In genomic region chrX:139877105-139877504, GRCm38 (mm10) we compare ENCODE assay signal across 23 mouse cellular contexts. TPM values are rescaled to one million over a fixed set of nuclear protein-coding genes. Genes with fewer than 3 reads are reported as not detected.
DNase-seq lines count a peak whose midpoint lies in the region; ATAC-seq lines count a peak whose summit lies in the region.
"Had no signal": no experiment of that assay in that cellular context is flagged by ENCODE, and none has a peak within 500 bp of the region (broad histone marks: within the 10 kb centered on the region; RNA-seq: fewer than 3 reads in every experiment).

No protein-coding gene starts in this region.

- no peak overlapping the region for H3K27ac ChIP-seq in liver, embryonic 11.5 days (ENCODE audit: low read depth, low read length)
- no peak overlapping the region for H3K27ac ChIP-seq in liver, embryonic 15.5 days (replicated peaks)
- H3K27ac ChIP-seq in midbrain, embryonic 14.5 days (replicated peaks; ENCODE audit: low read depth, low read length) = no peak overlapping the region
- H3K27ac ChIP-seq: embryonic facial prominence, embryonic 12.5 days; forebrain, embryonic 15.5 days; heart, embryonic 10.5 days; hindbrain, embryonic 10.5 days; hindbrain, embryonic 14.5 days had no signal

- H3K36me3 ChIP-seq in liver, embryonic 11.5 days (ENCODE audit: control insufficient read depth, insufficient read depth, low read length) = no peaks in the 10 kb centered on the region
- H3K36me3 ChIP-seq in liver, embryonic 15.5 days (replicated peaks) = no peaks in the 10 kb centered on the region
- no peaks in the 10 kb centered on the region for H3K36me3 ChIP-seq in midbrain, embryonic 14.5 days (ENCODE audit: control insufficient read depth, insufficient read depth, low read length)
- H3K36me3 ChIP-seq: embryonic facial prominence, embryonic 12.5 days; forebrain, embryonic 15.5 days; heart, embryonic 10.5 days; hindbrain, embryonic 10.5 days had no signal

- H3K9me3 ChIP-seq in liver, embryonic 11.5 days (ENCODE audit: control insufficient read depth, low read length) = no peaks in the 10 kb centered on the region
- no peaks in the 10 kb centered on the region for H3K9me3 ChIP-seq in liver, embryonic 15.5 days (replicated peaks)
- H3K9me3 ChIP-seq in midbrain, embryonic 14.5 days (ENCODE audit: control insufficient read depth, low read length) = no peaks in the 10 kb centered on the region
- H3K9me3 ChIP-seq: embryonic facial prominence, embryonic 12.5 days; forebrain, embryonic 15.5 days; heart, embryonic 10.5 days; hindbrain, embryonic 10.5 days had no signal

- H3K4me2 ChIP-seq in liver, embryonic 11.5 days = no peak overlapping the region
- no peak overlapping the region for H3K4me2 ChIP-seq in liver, embryonic 15.5 days
- H3K4me2 ChIP-seq in midbrain, embryonic 14.5 days (ENCODE audit: low read length) = no peak overlapping the region
- H3K4me2 ChIP-seq: embryonic facial prominence, embryonic 12.5 days; forebrain, embryonic 15.5 days; hindbrain, embryonic 14.5 days had no signal

- H3K4me1 ChIP-seq in liver, embryonic 11.5 days (replicated peaks; ENCODE audit: control insufficient read depth, insufficient read depth, low read length) = no peaks in the 10 kb centered on the region
- no peaks in the 10 kb centered on the region for H3K4me1 ChIP-seq in liver, embryonic 15.5 days (replicated peaks)
- no peaks in the 10 kb centered on the region for H3K4me1 ChIP-seq in midbrain, embryonic 14.5 days (ENCODE audit: control insufficient read depth, insufficient read depth, low read length)
- H3K4me1 ChIP-seq: embryonic facial prominence, embryonic 12.5 days; forebrain, embryonic 15.5 days; heart, embryonic 10.5 days; hindbrain, embryonic 10.5 days had no signal

- H3K9ac ChIP-seq in liver, embryonic 11.5 days (ENCODE audit: low read depth, low read length) = no peak overlapping the region
- no peak overlapping the region for H3K9ac ChIP-seq in liver, embryonic 15.5 days
- H3K9ac ChIP-seq in midbrain, embryonic 14.5 days (replicated peaks; ENCODE audit: low read length) = no peak overlapping the region
- H3K9ac ChIP-seq: embryonic facial prominence, embryonic 12.5 days; forebrain, embryonic 15.5 days; hindbrain, embryonic 14.5 days had no signal

- H3K4me3 ChIP-seq in liver, embryonic 11.5 days (ENCODE audit: low read depth, low read length) = no peak overlapping the region
- H3K4me3 ChIP-seq in liver, embryonic 15.5 days (replicated peaks) = no peak overlapping the region
- no peak overlapping the region for H3K4me3 ChIP-seq in midbrain, embryonic 14.5 days (replicated peaks; ENCODE audit: low read depth, low read length)
- H3K4me3 ChIP-seq: embryonic facial prominence, embryonic 12.5 days; forebrain, embryonic 15.5 days; heart, embryonic 10.5 days; hindbrain, embryonic 10.5 days had no signal

- DNase-seq in embryo, embryonic 11 days = peak; percentile 1
- DNase-seq in embryo, embryonic 9.5 days (ENCODE audit: extremely low spot score) = no peak
- no peak for DNase-seq in liver, embryonic 11.5 days (ENCODE audit: low spot score)
- no peak for DNase-seq in right cerebral cortex, postnatal 10 days (ENCODE audit: low spot score in 2 of 2)
- no peak for DNase-seq in midbrain, embryonic 14.5 days
- no peak for DNase-seq in urinary bladder, adult 2 months (ENCODE audit: low spot score)
- DNase-seq: adrenal gland, adult 2 months; adrenal gland, postnatal 25 days; cerebellum, adult 18-20 months; cerebellum, adult 9-11 months; cerebellum, postnatal 36 days; gastrocnemius, postnatal 10 days; heart, adult 18-20 months; heart, postnatal 10 days had no signal

- WGBS in liver, embryonic 11.5 days = 68% methylated on average over 7 of the region's 7 CpGs
- WGBS in liver, embryonic 15.5 days (ENCODE audit: insufficient replicate concordance) = 51% methylated on average over 7 of the region's 7 CpGs
- 84% methylated on average over 7 of the region's 7 CpGs for WGBS in midbrain, embryonic 14.5 days

- peaks cover 4% of the 10 kb centered on the region; the same call in 1 of the 2 replicates for H3K27me3 ChIP-seq in liver, embryonic 11.5 days (replicated peaks; ENCODE audit: control insufficient read depth, insufficient read depth, low read length)
- H3K27me3 ChIP-seq in liver, embryonic 15.5 days = no peaks in the 10 kb centered on the region; the same call in 1 of the 2 replicates
- no peaks in the 10 kb centered on the region for H3K27me3 ChIP-seq in midbrain, embryonic 14.5 days (ENCODE audit: control insufficient read depth, insufficient read depth, low read length)
- H3K27me3 ChIP-seq: CH12.LX; forebrain, embryonic 15.5 days had no signal

- 0 out of 2 replicates have a peak, but pooled peaks have one; percentile 34 for ATAC-seq in liver, embryonic 11.5 days (replicated peaks; ENCODE audit: low FRiP score)
- ATAC-seq in liver, embryonic 15.5 days (ENCODE audit: insufficient read depth) = peak; percentile 83
- no peak for ATAC-seq in midbrain, embryonic 14.5 days (ENCODE audit: low FRiP score, low TSS enrichment)
- ATAC-seq: activated CD4-positive, CD25-positive, alpha-beta regulatory T cell, adult 4 months; forebrain, embryonic 15.5 days; Patski had no signal

RNA-seq across cellular contexts. Expression of gene Morc4, which starts 5.6 kb away (rescaled TPM):
- 17.9 and 19.6 TPM in 2 replicates for polyA plus RNA-seq in liver, embryonic 11.5 days (2014; fragmentation: Nextera tagmentation; extraction: Ambion mirVana)
- 35.5 and 43.0 TPM in 2 replicates for polyA plus RNA-seq in liver, embryonic 15.5 days (2015; fragmentation: Nextera tagmentation; extraction: Ambion mirVana)
- polyA plus RNA-seq in midbrain, embryonic 14.5 days (2014; fragmentation: Nextera tagmentation; extraction: Ambion mirVana) = 3.2 and 4.2 TPM in 2 replicates
- 5.5 and 6.3 TPM in 2 replicates for polyA plus RNA-seq in urinary bladder, adult 2 months (2012; rRNA removed)
